Mouse (Mus musculus) layer of hippocampus, postnatal 14 days (tissue): ENCODE measurements around the gene Ubr1. TPM values are rescaled to one million over a fixed set of nuclear protein-coding genes. Genes with fewer than 3 reads are reported as not detected.

Experiments used
- DNase-seq, 2 experiments: peaks; one replicate each; pipeline ENCODE4 v3.0.0; 2021 to 2022; ENCODE audit warnings: low spot score in 2 of 2, mixed read lengths in 1 of 2
- microRNA-seq, 2 experiments: library from miRNA; unstranded; fragments of <30 nt; microRNA quantifications; one replicate each; pipeline ENCODE4 v1.2.0; 2021
- total RNA-seq, 2 experiments: library from RNA; stranded (reverse); gene quantifications; 2 replicates each; pipeline ENCODE4 v1.2.3; 2021

Gene Ubr1
- total RNA-seq, 2 experiments from 2014 or later = 40.4 to 42.5 TPM

DNA sequence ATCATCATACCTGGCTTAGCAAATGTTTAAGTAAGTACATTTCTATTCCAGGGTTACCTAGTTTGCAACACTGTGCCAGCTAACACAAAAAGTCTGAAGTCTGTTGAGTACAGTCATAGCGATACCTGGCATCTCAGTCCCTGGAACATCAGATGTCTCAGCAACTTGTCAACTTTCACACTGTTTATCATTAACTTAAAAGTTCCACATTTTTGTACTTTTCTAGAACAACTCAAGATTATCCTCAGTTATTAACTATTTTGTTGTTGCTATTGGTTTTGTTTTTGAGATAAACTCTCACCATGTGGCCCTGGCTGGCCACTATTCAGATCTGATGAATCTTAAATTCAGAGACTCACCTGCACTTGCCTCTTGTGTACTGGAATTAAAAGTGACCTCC is 107.1 kb downstream of the Ubr1 start:
- DNase-seq = no peak

GRCm38 (mm10) chr2:120860699-120861098 is 109.8 kb downstream of the Ubr1 start:
- DNase-seq = no peak

DNA sequence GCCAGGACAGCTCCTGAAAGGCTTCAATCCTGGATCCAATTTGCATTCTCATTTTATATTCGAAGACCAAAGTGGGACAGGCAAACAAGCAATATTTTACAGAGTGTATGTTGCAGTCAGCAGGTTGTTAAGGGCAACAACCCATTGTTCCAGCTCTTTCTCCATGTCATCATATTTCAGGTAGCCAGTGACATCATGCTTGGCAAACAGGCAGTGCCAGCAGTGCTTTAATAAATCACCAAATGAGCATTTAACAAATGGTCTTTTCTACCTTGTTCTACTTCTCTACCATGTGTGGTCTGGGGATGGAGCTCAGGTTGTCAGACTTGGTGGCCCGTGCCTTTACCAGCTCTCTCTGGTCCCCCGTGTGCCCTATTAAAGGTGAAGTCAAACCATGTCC is 112.4 kb downstream of the Ubr1 start:
- DNase-seq = no peak

- no peak for DNase-seq
These were observed 117.4 kb downstream of the Ubr1 start for GRCm38 (mm10) chr2:120853151-120853550.

GRCm38 (mm10) chr2:120852626-120853025 is 117.9 kb downstream of the Ubr1 start:
- DNase-seq = no peak

DNA sequence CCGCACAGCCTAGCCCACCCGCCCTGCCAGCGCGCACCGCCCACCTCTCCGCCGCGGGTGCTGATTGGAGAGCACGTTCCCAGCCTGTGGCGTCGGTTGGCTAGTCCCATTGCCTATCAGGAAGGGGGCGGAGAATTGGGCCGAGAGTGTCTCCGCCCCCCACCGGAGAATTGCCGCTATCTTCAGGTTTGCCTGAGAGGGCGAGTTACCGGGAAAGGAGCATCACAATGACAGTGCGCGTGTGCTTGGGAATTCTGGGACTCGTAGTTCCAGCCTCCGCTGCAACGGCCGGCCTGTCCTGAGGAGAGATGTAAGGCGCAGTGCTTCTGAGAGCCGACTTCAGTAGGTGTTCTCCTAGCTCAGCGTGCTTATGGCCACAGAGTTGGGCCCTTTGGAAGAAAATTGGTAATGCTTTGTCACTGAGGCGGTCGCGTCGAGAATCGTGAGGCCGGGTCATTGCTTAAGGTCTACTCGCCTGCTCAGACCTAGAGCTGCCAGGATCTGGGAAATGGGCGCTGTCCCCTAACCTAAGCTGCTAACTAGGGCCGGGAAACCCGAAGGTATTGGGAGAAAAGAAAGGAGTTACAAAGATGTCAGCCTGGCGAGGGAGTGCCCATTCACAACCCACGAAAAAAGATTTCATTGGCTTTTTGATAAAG is 120.0 kb downstream of the Ubr1 start, which contains the start of gene Ttbk2:
Gene Ttbk2 (minus strand): TSS at position 181 of the 659 bp plus-strand sequence.
- DNase-seq = peak; percentile 99

- peak in 1 of 2 experiments; percentile 33 for DNase-seq
These were observed 120.8 kb downstream of the Ubr1 start, which contains the start of gene Cdan1 for GRCm38 (mm10) chr2:120849449-120850423. TSS of gene Cdan1 (minus strand) at chr2:120850128.

DNA sequence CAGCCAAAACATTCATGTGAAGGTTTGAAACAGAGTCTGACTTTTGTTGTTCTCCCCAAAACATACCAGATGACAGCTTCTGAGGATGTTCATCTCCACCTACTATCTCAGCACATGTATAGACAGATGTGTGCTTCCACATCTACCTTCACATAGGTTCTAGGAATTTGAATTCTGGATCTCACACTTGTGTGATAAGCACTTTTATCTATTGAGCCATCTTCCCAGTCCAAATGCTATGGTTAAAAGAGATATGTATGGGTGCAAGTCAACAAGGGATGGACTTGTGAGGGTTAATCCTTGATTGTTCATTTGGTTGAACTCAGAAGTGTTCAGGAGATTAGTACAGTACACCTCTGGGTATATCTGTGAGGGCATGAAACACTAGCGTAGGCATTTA is 125.2 kb downstream of the Ubr1 start:
- DNase-seq = no peak

GRCm38 (mm10) chr2:120843990-120844389 is 126.5 kb downstream of the Ubr1 start:
- DNase-seq = no peak

DNA sequence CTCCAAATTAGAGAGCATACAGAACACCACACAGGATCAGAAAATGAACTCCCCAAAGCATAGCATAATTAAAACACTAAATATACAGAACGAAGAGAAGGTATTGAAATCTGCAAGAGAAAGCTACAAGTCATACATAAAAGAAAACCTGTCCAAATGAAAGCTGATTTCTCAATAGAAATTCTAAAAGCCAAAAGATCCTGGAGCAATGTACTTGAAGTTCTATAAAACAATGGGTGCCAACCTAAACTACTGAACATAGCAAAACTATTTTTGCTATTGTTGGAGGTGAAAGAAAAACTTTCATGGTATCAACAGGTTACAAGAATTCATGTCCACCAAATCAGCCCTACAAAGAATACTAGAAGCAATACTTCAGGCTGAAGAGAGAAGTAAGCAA is 129.3 kb downstream of the Ubr1 start:
- DNase-seq = no peak

DNA sequence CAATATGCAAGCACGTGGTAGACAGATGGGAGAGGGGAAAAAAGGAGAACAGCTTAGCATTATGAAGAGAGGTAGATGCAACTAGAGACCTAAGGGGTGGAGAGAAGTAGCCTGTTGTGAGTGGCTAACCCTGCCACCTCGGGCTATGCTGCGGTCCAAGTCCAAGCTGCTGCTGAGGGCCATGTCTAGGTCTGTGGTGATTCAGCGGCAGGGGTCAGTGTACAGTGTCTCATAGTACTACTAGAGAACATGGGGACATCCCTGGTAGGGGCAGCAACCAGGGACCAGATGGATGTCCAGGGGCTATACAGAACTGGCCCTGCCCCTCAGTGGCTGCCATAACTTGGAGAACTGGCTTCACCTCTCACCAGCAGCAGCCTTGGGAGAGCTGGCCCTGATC is 135.3 kb downstream of the Ubr1 start:
- DNase-seq = no peak

DNA sequence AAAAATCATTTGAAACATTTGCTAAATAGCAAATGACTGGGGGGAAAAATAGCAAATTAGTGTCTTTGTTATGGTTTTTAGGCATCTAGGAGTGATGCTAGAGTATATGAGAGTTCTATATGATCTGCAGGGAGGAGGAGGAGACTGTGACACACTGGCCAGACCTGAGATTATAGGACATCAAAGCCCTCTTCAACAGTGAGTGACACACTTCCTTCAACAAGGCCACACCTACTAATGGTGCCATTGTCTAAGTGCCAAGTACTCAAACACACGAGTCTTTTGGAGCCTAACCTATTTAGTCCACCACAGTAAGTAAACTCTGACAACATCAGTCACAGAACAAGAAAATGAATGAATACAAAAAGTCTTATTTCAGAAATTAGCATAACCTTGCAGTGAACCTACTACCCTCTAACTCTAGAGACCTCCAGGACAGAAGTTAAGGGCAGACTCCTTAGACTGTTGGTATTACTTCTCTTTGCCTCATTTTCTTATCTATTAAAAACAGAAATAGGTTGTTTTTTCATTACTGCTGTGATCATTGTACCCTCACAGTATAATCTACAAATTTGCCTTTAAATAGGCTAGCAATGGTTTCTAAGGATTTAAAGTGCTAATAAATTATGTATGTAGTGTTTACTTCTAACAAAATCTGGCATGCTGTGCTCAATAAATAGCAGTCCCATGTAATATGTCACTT is 143.4 kb downstream of the Ubr1 start:
- DNase-seq = no peak

Small RNA genes within 50 kb of the gene (microRNA-seq; reads per million reads assigned to microRNA genes)
- 0 to 0.57 reads per million in 2 experiments for gene Gm44325

Other genes starting within 250 kb of the Ubr1 start
- gene Cdan1, start 120.6 kb downstream of the Ubr1 start, total RNA-seq = 10 to 100 TPM; 21.3 to 25.4 TPM
- 10 to 100 TPM; 55.3 to 59.8 TPM for gene Ttbk2, start 120.1 kb downstream of the Ubr1 start, total RNA-seq
- gene Tmem62, start 6.3 kb upstream of the Ubr1 start, total RNA-seq = 10 to 100 TPM; 18.3 to 27.4 TPM
- 10 to 100 TPM; 54.0 to 59.6 TPM for gene Ccndbp1, start 37.7 kb upstream of the Ubr1 start, total RNA-seq
- not detected for gene Epb42, start 66.4 kb upstream of the Ubr1 start, total RNA-seq
- gene Tgm5, start 115.1 kb upstream of the Ubr1 start, total RNA-seq = not detected
- under 1 TPM in 1 of 2 experiments, not detected in 1; 0.17 TPM for gene Tgm7, start 139.1 kb upstream of the Ubr1 start, total RNA-seq
- gene Adal, start 169.7 kb upstream of the Ubr1 start, total RNA-seq = 10 to 100 TPM; 17.9 to 22.8 TPM
- gene Lcmt2, start 169.9 kb upstream of the Ubr1 start, total RNA-seq = 10 to 100 TPM in 1 of 2 experiments, 1 to 10 TPM in 1; 8.0 to 10.4 TPM
- 10 to 100 TPM; 35.6 to 36.3 TPM for gene Tubgcp4, start 199.9 kb upstream of the Ubr1 start, total RNA-seq
- gene Zscan29, start 200.4 kb upstream of the Ubr1 start, total RNA-seq = 1 to 10 TPM; 7.0 to 7.1 TPM